Mouse (Mus musculus) cortical plate, adult 2 months (tissue): Measurements from ENCODE around the gene Gm11027.

Source experiments
- CTCF ChIP-seq: fragments of 200-500 bp; IDR thresholded peaks from 2 replicates; pipeline ENCODE4 v1.5.1; 2011; ENCODE audit warnings: mild to moderate bottlenecking, control low read depth, low read length; ENCODE audit not compliant: insufficient read depth; ENCODE audit errors: extremely low read depth
- POLR2A ChIP-seq: fragments of 200-500 bp; IDR thresholded peaks from 2 replicates; pipeline ENCODE4 v1.6.1; 2011; ENCODE audit warnings: mild to moderate bottlenecking, low read length, control low read depth; ENCODE audit not compliant: insufficient read depth; ENCODE audit errors: extremely low read depth

- TF ChIP-seq CTCF (no peak), POLR2A (no peak)
Observed at GRCm38 (mm10) chr12:116258321-116258720, 16.9 kb upstream of the Gm11027 start.
